In the genomic region with DNA sequence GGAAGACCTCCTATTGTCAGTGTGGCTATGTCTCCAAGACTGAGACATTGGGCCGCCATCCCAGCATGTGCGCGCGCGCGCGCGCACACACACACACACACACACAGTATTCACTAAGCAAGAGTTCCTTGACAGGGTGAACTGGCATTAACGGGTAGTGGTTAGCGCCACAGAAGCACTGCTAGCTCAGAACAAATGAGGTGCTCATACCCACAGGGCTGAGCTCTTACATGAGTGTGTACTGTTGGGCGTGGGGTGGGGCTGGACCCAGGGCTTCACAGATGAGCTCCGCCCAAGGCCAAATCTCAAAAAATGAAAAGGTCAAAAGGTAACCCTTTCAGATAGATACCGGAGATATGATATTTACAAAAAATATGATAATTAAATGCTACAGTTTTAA, we compare ENCODE assay signal across 27 mouse cellular contexts. TPM values are rescaled to one million over a fixed set of nuclear protein-coding genes. Genes with fewer than 3 reads are reported as not detected.
DNase-seq lines count a peak whose midpoint lies in the region; ATAC-seq and TF ChIP-seq lines count a peak whose summit lies in the region.
"Had no signal": no experiment of that assay in that cellular context is flagged by ENCODE, and none has a peak within 500 bp of the region (broad histone marks: within the 10 kb centered on the region; RNA-seq: fewer than 3 reads in every experiment).

No protein-coding gene starts in this region.

- H3K4me3 ChIP-seq in ES-Bruce4 (ENCODE audit: low read depth, low read length), result no peak overlapping the region
- 0 out of 2 replicates have a peak overlapping the region, but pooled peaks have one; percentile 4 for H3K4me3 ChIP-seq in liver, postnatal 0 days (ENCODE audit: low read depth, low read length)
- H3K4me3 ChIP-seq: forebrain, embryonic 15.5 days; myocyte; stomach, embryonic 15.5 days had no signal

- no peak for TF ChIP-seq EP300 in ES-Bruce4 (IDR thresholded peaks at IDR 0.05; ENCODE audit: insufficient read depth, low read depth, low read length)
- no peak for TF ChIP-seq EP300 in liver, postnatal 0 days (IDR thresholded peaks at IDR 0.05; ENCODE audit: low read depth)

- peak overlapping the region; percentile 57; the same call in 1 of the 2 replicates for H3K4me2 ChIP-seq in liver, postnatal 0 days (ENCODE audit: low read depth, low read length)
- H3K4me2 ChIP-seq: forebrain, embryonic 15.5 days; stomach, embryonic 15.5 days had no signal

- WGBS in liver, postnatal 0 days (ENCODE audit: insufficient replicate concordance), result 84% methylated on average over 13 of the region's 13 CpGs

- H3K9me3 ChIP-seq in ES-Bruce4 (replicated peaks; ENCODE audit: control insufficient read depth, insufficient read depth, low read length, poor library complexity, severe bottlenecking), result no peaks in the 10 kb centered on the region
- no peaks in the 10 kb centered on the region for H3K9me3 ChIP-seq in liver, postnatal 0 days (ENCODE audit: low read length)
- H3K9me3 ChIP-seq: embryonic facial prominence, embryonic 10.5 days; forebrain, embryonic 15.5 days; stomach, embryonic 15.5 days had no signal

- TF ChIP-seq CTCF in ES-Bruce4 (IDR thresholded peaks at IDR 0.05; ENCODE audit: low read depth, low read length), result no peak
- no peak for TF ChIP-seq CTCF in liver, postnatal 0 days (IDR thresholded peaks at IDR 0.05; ENCODE audit: low read depth)

- peak overlapping the region; percentile 46; the same call in 1 of the 2 replicates for H3K9ac ChIP-seq in ES-Bruce4 (ENCODE audit: low read depth, poor library complexity, severe bottlenecking)
- no peak overlapping the region for H3K9ac ChIP-seq in liver, postnatal 0 days (replicated peaks)
- H3K9ac ChIP-seq: forebrain, embryonic 15.5 days; stomach, embryonic 15.5 days had no signal

- H3K27me3 ChIP-seq in ES-Bruce4 (ENCODE audit: control insufficient read depth, insufficient read depth, low read length, poor library complexity, severe bottlenecking), result no peaks in the 10 kb centered on the region
- H3K27me3 ChIP-seq in liver, postnatal 0 days (ENCODE audit: insufficient read depth, low read length), result no peaks in the 10 kb centered on the region
- H3K27me3 ChIP-seq: forebrain, embryonic 15.5 days; stomach, embryonic 15.5 days had no signal

- ATAC-seq in liver, postnatal 0 days, result no peak
- ATAC-seq: forebrain, embryonic 15.5 days had no signal

- DNase-seq in R1 (ENCODE audit: low read depth, low spot score) (peak; percentile 67), liver (peak; percentile 77)
- DNase-seq in liver, postnatal 0 days, result no peak
- no peak for DNase-seq in right cerebral cortex, postnatal 36 days (ENCODE audit: low spot score in 2 of 2)
- no peak for DNase-seq in adrenal gland, adult 18-20 months (ENCODE audit: low spot score in 2 of 2)
- DNase-seq in urinary bladder, postnatal 4 days (ENCODE audit: low spot score in 2 of 2), result no peak
- DNase-seq: adrenal gland, postnatal 25 days; cerebellum, adult 18-20 months; gastrocnemius, postnatal 36 days; heart, postnatal 10 days; kidney, adult 18-20 months; kidney, postnatal 10 days; layer of hippocampus, postnatal 36 days; midbrain, embryonic 14.5 days; right cerebral cortex, postnatal 25 days; thymus, adult 18-20 months; thymus, postnatal 4 days had no signal

- no peak for TF ChIP-seq POLR2A in ES-Bruce4 (IDR thresholded peaks at IDR 0.05; ENCODE audit: insufficient read depth, low read length)

- peaks cover 2% of the 10 kb centered on the region for H3K4me1 ChIP-seq in ES-Bruce4 (ENCODE audit: control insufficient read depth, insufficient read depth, low read length)
- H3K4me1 ChIP-seq in liver, postnatal 0 days (ENCODE audit: insufficient read depth), result peaks cover 42% of the 10 kb centered on the region

- 0 out of 2 replicates have a peak overlapping the region, but pooled peaks have one; percentile 15 for H3K27ac ChIP-seq in ES-Bruce4 (ENCODE audit: insufficient read depth, low read length)
- peak overlapping the region; percentile 82 for H3K27ac ChIP-seq in liver, postnatal 0 days (ENCODE audit: low read depth)
- H3K27ac ChIP-seq: embryonic facial prominence, embryonic 10.5 days; forebrain, embryonic 15.5 days; stomach, embryonic 15.5 days had no signal

- H3K36me3 ChIP-seq in ES-Bruce4 (ENCODE audit: control insufficient read depth, insufficient read depth, low read length, poor library complexity, severe bottlenecking), result peaks cover 37% of the 10 kb centered on the region
- peaks cover 42% of the 10 kb centered on the region for H3K36me3 ChIP-seq in liver, postnatal 0 days (replicated peaks; ENCODE audit: insufficient read depth, low read length)

RNA-seq across cellular contexts. Expression of a gene that starts 4.8 kb away (rescaled TPM):
- 230 and 277 TPM in 2 replicates for polyA plus RNA-seq in ES-Bruce4 (2011; ENCODE audit: insufficient read depth, insufficient read length, low read depth, missing spikeins)
- polyA plus RNA-seq in liver, postnatal 0 days (2015; fragmentation: Nextera tagmentation; extraction: Ambion mirVana), result 32.6 and 33.5 TPM in 2 replicates
- total RNA-seq in adrenal gland, adult 18-20 months (2021), result 10 to 100 TPM; 48.4 to 53.4 TPM

RNA-seq across cellular contexts. Expression of a gene that starts 4.9 kb away (rescaled TPM):
- 10.3 and 17.8 TPM in 2 replicates for polyA plus RNA-seq in ES-Bruce4 (2011; ENCODE audit: insufficient read depth, insufficient read length, low read depth, missing spikeins)
- polyA plus RNA-seq in liver, postnatal 0 days (2015; fragmentation: Nextera tagmentation; extraction: Ambion mirVana), result 8.1 and 10.0 TPM in 2 replicates
- total RNA-seq in adrenal gland, adult 18-20 months (2021), result 10 to 100 TPM in 1 of 2 experiments, 1 to 10 TPM in 1; 9.6 to 10.9 TPM

RNA-seq across cellular contexts. Expression of a gene that starts 20.8 kb away (rescaled TPM):
- 20.4 and 24.0 TPM in 2 replicates for polyA plus RNA-seq in ES-Bruce4 (2011; ENCODE audit: insufficient read depth, insufficient read length, low read depth, missing spikeins)
- polyA plus RNA-seq in liver, postnatal 0 days (2015; fragmentation: Nextera tagmentation; extraction: Ambion mirVana), result 4.0 and 5.3 TPM in 2 replicates
- total RNA-seq in adrenal gland, adult 18-20 months (2021), result 10 to 100 TPM; 32.8 to 39.8 TPM

RNA-seq across cellular contexts. Expression of a gene that starts 24.9 kb away (rescaled TPM):
- 3.9 and 4.0 TPM in 2 replicates for polyA plus RNA-seq in ES-Bruce4 (2011; ENCODE audit: insufficient read depth, insufficient read length, low read depth, missing spikeins)
- polyA plus RNA-seq in liver, postnatal 0 days (2015; fragmentation: Nextera tagmentation; extraction: Ambion mirVana), result 0.19 and 0.20 TPM in 2 replicates
- under 1 TPM; 0.74 to 0.76 TPM for total RNA-seq in adrenal gland, adult 18-20 months (2021)

RNA-seq across cellular contexts. Expression of a gene that starts 32.8 kb away (rescaled TPM):
- polyA plus RNA-seq in ES-Bruce4 (2011; ENCODE audit: insufficient read depth, insufficient read length, low read depth, missing spikeins), result not detected in 2 replicates
- 4.3 and 4.7 TPM in 2 replicates for polyA plus RNA-seq in liver, postnatal 0 days (2015; fragmentation: Nextera tagmentation; extraction: Ambion mirVana)
- total RNA-seq in adrenal gland, adult 18-20 months (2021), result not detected
- total RNA-seq: adrenal gland, postnatal 25 days; gastrocnemius, postnatal 36 days; heart, postnatal 10 days; layer of hippocampus, adult 18-20 months; layer of hippocampus, postnatal 36 days; left cerebral cortex, postnatal 25 days had no signal
- polyA plus RNA-seq: embryonic facial prominence, embryonic 10.5 days; forebrain, embryonic 15.5 days; hindbrain, embryonic 11.5 days; lung, embryonic 16.5 days; midbrain, embryonic 14.5 days; neural tube, embryonic 14.5 days had no signal

Comparison
In these comparisons a context has a peak if more than half of its experiments do, and no peak if none do; other contexts are left out.
1. DNase-seq: peak in R1 (single experiment) and liver (single experiment); none in liver, postnatal 0 days (single experiment), right cerebral cortex, postnatal 36 days (0 of 2), adrenal gland, adult 18-20 months (0 of 2) and urinary bladder, postnatal 4 days (0 of 2).